Mouse (Mus musculus) thymus, postnatal 36 days (tissue): Measurements from ENCODE around the gene Lnx2.

Experiments
- DNase-seq, 2 experiments: peaks; one replicate each; pipeline ENCODE4 v3.0.0; 2022; ENCODE audit warnings: mixed read lengths in 2 of 2

The Lnx2 gene

GRCm38 (mm10) chr5:147076026-147076798, at the start of gene Lnx2:
Gene Lnx2 (minus strand): TSS chr5:147076586.
- DNase-seq: peak; percentile 98

- no peak for DNase-seq
Observed at GRCm38 (mm10) chr5:147125542-147126185, 49.3 kb upstream of the Lnx2 start.

- DNase-seq: no peak
Observed at GRCm38 (mm10) chr5:147124794-147125193, 48.4 kb upstream of the Lnx2 start.

GRCm38 (mm10) chr5:147121146-147121545, 44.8 kb upstream of the Lnx2 start:
- DNase-seq: no peak

- DNase-seq: no peak
Observed at GRCm38 (mm10) chr5:147117027-147117426, 40.6 kb upstream of the Lnx2 start.

GRCm38 (mm10) chr5:147115631-147116030, 39.2 kb upstream of the Lnx2 start:
- no peak for DNase-seq

- no peak for DNase-seq
Observed at GRCm38 (mm10) chr5:147114738-147115137, 38.4 kb upstream of the Lnx2 start.

GRCm38 (mm10) chr5:147108861-147109591, 32.6 kb upstream of the Lnx2 start:
- DNase-seq: no peak

- DNase-seq: no peak
Observed at GRCm38 (mm10) chr5:147107276-147107675, 30.9 kb upstream of the Lnx2 start.

GRCm38 (mm10) chr5:147102295-147102694, 25.9 kb upstream of the Lnx2 start:
- no peak for DNase-seq

GRCm38 (mm10) chr5:147100180-147100579, 23.8 kb upstream of the Lnx2 start:
- DNase-seq: no peak

GRCm38 (mm10) chr5:147098667-147099066, 22.3 kb upstream of the Lnx2 start:
- no peak for DNase-seq

GRCm38 (mm10) chr5:147096586-147096985, 20.2 kb upstream of the Lnx2 start:
- no peak for DNase-seq

- no peak for DNase-seq
Observed at GRCm38 (mm10) chr5:147094296-147094695, 17.9 kb upstream of the Lnx2 start.

- no peak for DNase-seq
Observed at GRCm38 (mm10) chr5:147092448-147092847, 16.1 kb upstream of the Lnx2 start.

GRCm38 (mm10) chr5:147090256-147090963, 14.0 kb upstream of the Lnx2 start:
- DNase-seq: no peak

- DNase-seq: no peak
Observed at GRCm38 (mm10) chr5:147089836-147090235, 13.4 kb upstream of the Lnx2 start.

- DNase-seq: no peak
Observed at GRCm38 (mm10) chr5:147086816-147087215, 10.4 kb upstream of the Lnx2 start.

- DNase-seq: no peak
Observed at GRCm38 (mm10) chr5:147085201-147085894, 9.0 kb upstream of the Lnx2 start.

GRCm38 (mm10) chr5:147078110-147078900, 1.9 kb upstream of the Lnx2 start:
- DNase-seq: no peak

GRCm38 (mm10) chr5:147077305-147078034, 1.1 kb upstream of the Lnx2 start:
- DNase-seq: peak; percentile 96 to 98
